Mouse (Mus musculus): ENCODE data around the gene Dgkq. TPM values are rescaled to one million over a fixed set of nuclear protein-coding genes. Genes with fewer than 3 reads are reported as not detected.

Gene Dgkq
- polyA plus RNA-seq, 1 experiment = 4.7 TPM

DNA sequence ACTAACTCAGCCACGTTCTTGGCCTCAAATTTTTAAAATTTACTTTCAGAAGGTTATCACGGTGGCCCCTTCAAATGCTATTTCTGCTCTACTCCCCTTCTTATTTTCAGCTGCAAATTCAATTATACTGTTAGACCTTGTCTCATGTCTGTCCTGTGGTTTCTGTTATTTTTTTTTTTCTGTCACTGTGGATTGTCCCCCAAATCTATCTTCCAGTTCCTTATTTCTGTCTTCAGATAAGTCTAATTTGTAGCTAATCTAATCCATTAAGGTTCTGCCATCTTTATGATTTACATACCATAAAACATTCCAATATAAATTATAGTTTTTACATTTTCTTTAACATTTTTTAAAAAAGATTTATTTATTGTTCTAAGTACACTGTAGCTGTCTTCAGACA is 2.1 kb downstream of the Dgkq start:
- no peak for TF ChIP-seq MAX (IDR thresholded peaks at IDR 0.05)
- Histone ChIP-seq H3ac (ENCODE audit: control insufficient read depth, insufficient read length, low read depth) (no peak overlapping the region), H3K36me3 (ENCODE audit: control insufficient read depth, insufficient read depth) (no peaks in the 10 kb centered on the region), H3K79me2 (ENCODE audit: control insufficient read depth, insufficient read depth) (no peaks in the 10 kb centered on the region), H3K4me3 (ENCODE audit: insufficient read depth, poor library complexity, severe bottlenecking) (no peak overlapping the region), H3K79me3 (ENCODE audit: low read depth) (no peaks in the 10 kb centered on the region), H3K27me3 (ENCODE audit: control insufficient read depth, insufficient read depth, insufficient read length) (no peaks in the 10 kb centered on the region)

DNA sequence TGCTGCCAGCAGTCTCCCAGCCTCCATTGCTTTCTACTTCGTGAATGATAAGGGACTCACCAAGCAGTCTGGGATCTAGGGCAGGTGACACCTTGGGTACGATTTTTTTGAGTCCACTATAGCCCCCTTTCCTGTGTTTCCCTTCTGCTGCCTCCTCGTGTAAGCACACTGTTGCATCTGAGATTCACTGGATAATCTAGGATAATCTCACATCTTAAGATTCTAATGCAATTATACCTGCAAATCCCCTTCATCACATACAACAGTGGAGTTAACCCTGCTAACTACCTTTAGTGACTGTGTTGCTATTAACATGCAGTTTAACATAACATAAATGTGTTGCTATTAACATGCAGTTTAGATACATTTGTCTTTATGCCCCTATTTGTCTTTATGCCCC is 4.4 kb downstream of the Dgkq start:
- H3K27me3 ChIP-seq (ENCODE audit: control insufficient read depth, insufficient read depth, insufficient read length) = no peaks in the 10 kb centered on the region
- no peaks in the 10 kb centered on the region for H3K36me3 ChIP-seq (ENCODE audit: control insufficient read depth, insufficient read depth)
- peaks cover 3% of the 10 kb centered on the region for H3K79me2 ChIP-seq (ENCODE audit: control insufficient read depth, insufficient read depth)
- TF ChIP-seq CTCF (IDR thresholded peaks at IDR 0.05; ENCODE audit: control insufficient read depth, insufficient read depth, insufficient read length) (no peak), MAX (IDR thresholded peaks at IDR 0.05) (no peak), MYOG (IDR thresholded peaks at IDR 0.05; ENCODE audit: control insufficient read depth, extremely low read depth, insufficient read length) (no peak), CEBPB (IDR thresholded peaks at IDR 0.05; ENCODE audit: low read depth) (no peak), USF1 (IDR thresholded peaks at IDR 0.05; ENCODE audit: low read depth) (no peak), MYOD1 (IDR thresholded peaks at IDR 0.05; ENCODE audit: control insufficient read depth, insufficient read length, low read depth) (no peak), FOSL1 (IDR thresholded peaks at IDR 0.05; ENCODE audit: insufficient read depth, low read length, poor library complexity, severe bottlenecking) (no peak)
- H3ac ChIP-seq (ENCODE audit: control insufficient read depth, insufficient read length, low read depth) = no peak overlapping the region
- H3K4me3 ChIP-seq (ENCODE audit: insufficient read depth, poor library complexity, severe bottlenecking) = no peak overlapping the region
- H3K79me3 ChIP-seq (ENCODE audit: low read depth) = peaks cover 2% of the 10 kb centered on the region

DNA sequence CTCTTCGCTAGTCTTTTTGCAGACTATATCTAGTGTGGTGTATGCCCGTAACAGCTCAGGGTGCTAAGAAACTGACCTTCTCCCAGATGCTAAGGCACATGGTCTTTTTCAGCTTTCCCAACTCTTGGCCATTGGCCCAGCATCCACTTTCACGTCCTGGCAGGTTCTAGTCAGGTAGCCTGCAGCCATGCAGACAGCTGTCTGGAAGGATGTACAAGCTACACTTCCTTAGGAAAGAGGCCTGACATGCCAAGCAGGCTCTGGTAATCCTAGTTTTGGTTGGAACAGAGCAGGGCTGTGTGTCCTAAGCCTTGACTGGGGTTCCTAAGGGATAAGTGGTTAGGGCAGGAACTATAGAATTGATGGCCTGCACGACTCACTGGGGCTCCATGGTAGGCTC is 6.7 kb downstream of the Dgkq start:
- Histone ChIP-seq H3K79me3 (ENCODE audit: low read depth) (peaks cover 4% of the 10 kb centered on the region), H3K36me3 (ENCODE audit: control insufficient read depth, insufficient read depth) (no peaks in the 10 kb centered on the region), H3ac (ENCODE audit: control insufficient read depth, insufficient read length, low read depth) (no peak overlapping the region), H3K4me3 (ENCODE audit: insufficient read depth, poor library complexity, severe bottlenecking) (no peak overlapping the region), H3K27me3 (ENCODE audit: control insufficient read depth, insufficient read depth, insufficient read length) (no peaks in the 10 kb centered on the region), H3K79me2 (ENCODE audit: control insufficient read depth, insufficient read depth) (peaks cover 13% of the 10 kb centered on the region)
- TF ChIP-seq MYOG (IDR thresholded peaks at IDR 0.05; ENCODE audit: control insufficient read depth, extremely low read depth, insufficient read length) (no peak), FOSL1 (IDR thresholded peaks at IDR 0.05; ENCODE audit: insufficient read depth, low read length, poor library complexity, severe bottlenecking) (no peak), MYOD1 (IDR thresholded peaks at IDR 0.05; ENCODE audit: control insufficient read depth, insufficient read length, low read depth) (no peak), USF1 (IDR thresholded peaks at IDR 0.05; ENCODE audit: low read depth) (no peak), MAX (IDR thresholded peaks at IDR 0.05) (no peak), CTCF (IDR thresholded peaks at IDR 0.05; ENCODE audit: control insufficient read depth, insufficient read depth, insufficient read length) (no peak), CEBPB (IDR thresholded peaks at IDR 0.05; ENCODE audit: low read depth) (no peak)

DNA sequence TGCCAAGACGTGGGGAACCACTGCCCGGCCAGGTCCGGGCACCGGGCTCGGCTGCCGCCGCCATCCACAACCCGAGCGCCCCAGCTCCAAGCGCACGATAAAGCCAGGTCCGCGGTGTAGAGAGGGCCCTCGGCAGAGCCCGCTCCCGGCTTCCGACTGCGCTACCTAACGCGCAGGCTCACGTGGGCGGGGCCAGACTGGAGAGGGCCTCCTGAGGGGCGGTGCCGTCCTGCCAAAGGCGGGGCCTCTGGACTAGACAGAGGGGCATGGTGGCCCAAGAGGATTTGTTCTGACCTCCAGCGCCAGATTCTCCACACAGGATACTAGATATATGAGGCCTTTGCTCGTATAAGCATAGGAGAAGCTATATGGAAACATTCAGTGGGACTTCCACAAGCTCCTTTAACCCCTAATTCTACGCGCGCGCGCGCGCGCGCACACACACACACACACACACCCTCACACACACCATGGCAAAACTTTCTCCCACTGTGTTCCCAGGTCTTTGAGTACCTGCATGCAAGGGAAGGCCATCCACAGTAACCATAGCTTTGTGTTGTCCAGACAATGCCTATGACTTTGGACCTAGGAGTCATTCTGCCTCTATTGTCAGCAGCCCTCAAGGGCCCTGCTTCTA is 8.7 kb downstream of the Dgkq start:
- H3K79me2 ChIP-seq (ENCODE audit: control insufficient read depth, insufficient read depth) = peaks cover 13% of the 10 kb centered on the region
- TF ChIP-seq FOSL1 (IDR thresholded peaks at IDR 0.05; ENCODE audit: insufficient read depth, low read length, poor library complexity, severe bottlenecking) (no peak), CEBPB (IDR thresholded peaks at IDR 0.05; ENCODE audit: low read depth) (no peak), MAX (IDR thresholded peaks at IDR 0.05) (no peak), USF1 (IDR thresholded peaks at IDR 0.05; ENCODE audit: low read depth) (no peak), MYOD1 (IDR thresholded peaks at IDR 0.05; ENCODE audit: control insufficient read depth, insufficient read length, low read depth) (no peak), CTCF (IDR thresholded peaks at IDR 0.05; ENCODE audit: control insufficient read depth, insufficient read depth, insufficient read length) (no peak), MYOG (IDR thresholded peaks at IDR 0.05; ENCODE audit: control insufficient read depth, extremely low read depth, insufficient read length) (no peak)
- peak overlapping the region; percentile 56 for H3K4me3 ChIP-seq (ENCODE audit: insufficient read depth, poor library complexity, severe bottlenecking)
- H3K27me3 ChIP-seq (ENCODE audit: control insufficient read depth, insufficient read depth, insufficient read length) = no peaks in the 10 kb centered on the region
- peaks cover 4% of the 10 kb centered on the region for H3K79me3 ChIP-seq (ENCODE audit: low read depth)
- H3K36me3 ChIP-seq (ENCODE audit: control insufficient read depth, insufficient read depth) = no peaks in the 10 kb centered on the region
- H3ac ChIP-seq (ENCODE audit: control insufficient read depth, insufficient read length, low read depth) = peak overlapping the region; percentile 53

DNA sequence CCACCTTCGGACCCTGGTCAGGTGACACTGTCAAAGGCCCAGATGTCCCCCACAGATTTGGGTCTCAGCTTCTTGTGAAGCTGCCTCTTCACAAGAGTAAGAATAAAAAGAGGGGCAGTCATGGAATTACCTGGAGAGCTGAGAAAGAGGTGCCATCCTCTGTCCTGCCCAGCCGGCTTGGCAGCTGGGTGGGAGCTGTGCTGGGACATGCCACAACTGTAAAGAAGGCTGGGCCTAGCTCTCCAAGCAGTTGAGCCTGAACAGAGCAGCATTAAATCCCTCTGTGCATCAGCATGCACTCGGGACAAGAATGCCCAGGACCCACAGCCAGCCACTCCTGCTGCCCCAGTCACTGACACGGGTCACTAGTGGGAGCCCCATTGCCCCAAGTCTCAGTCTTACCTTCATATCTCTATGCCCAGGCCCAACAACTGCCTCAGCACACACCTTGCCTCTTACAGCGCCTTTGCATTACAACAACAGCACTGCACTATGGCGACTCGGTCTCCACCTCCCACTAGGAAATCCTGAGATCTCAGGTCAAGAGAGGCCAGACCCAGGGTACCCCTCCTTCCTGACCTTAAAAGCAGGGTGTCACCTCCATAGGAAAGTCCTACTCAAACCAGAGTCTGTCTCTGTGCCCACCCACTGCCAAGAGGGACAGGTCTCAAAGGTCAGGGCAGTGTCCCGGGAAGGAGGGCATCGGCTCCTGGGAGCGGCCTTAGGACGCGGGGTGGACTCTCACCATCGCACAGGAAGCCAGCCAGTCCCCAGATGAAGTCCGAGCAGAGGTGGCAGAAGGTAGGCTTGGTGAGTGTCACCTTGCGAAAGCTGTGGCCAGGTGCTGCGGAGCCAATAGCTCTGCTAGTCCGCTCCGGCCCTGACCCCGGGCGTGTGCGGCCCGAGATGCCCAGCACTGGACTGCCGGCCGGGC is 9.5 kb downstream of the Dgkq start, which contains the start of gene Idua:
Gene Idua (plus strand): TSS at position 634 of the 934 bp plus-strand sequence.
- H3K4me3 ChIP-seq (ENCODE audit: insufficient read depth, poor library complexity, severe bottlenecking) = peak within 1 kb of the TSS; percentile 56
- peak within 1 kb of the TSS; percentile 53 for H3ac ChIP-seq (ENCODE audit: control insufficient read depth, insufficient read length, low read depth)
- no peaks in the 10 kb centered on the region for H3K27me3 ChIP-seq (ENCODE audit: control insufficient read depth, insufficient read depth, insufficient read length)
- H3K79me3 ChIP-seq (ENCODE audit: low read depth) = peaks cover 4% of the 10 kb centered on the region
- TF ChIP-seq CEBPB (IDR thresholded peaks at IDR 0.05; ENCODE audit: low read depth) (no peak), MYOG (IDR thresholded peaks at IDR 0.05; ENCODE audit: control insufficient read depth, extremely low read depth, insufficient read length) (no peak), CTCF (IDR thresholded peaks at IDR 0.05; ENCODE audit: control insufficient read depth, insufficient read depth, insufficient read length) (no peak), MAX (IDR thresholded peaks at IDR 0.05) (no peak), USF1 (IDR thresholded peaks at IDR 0.05; ENCODE audit: low read depth) (no peak), MYOD1 (IDR thresholded peaks at IDR 0.05; ENCODE audit: control insufficient read depth, insufficient read length, low read depth) (no peak), FOSL1 (IDR thresholded peaks at IDR 0.05; ENCODE audit: insufficient read depth, low read length, poor library complexity, severe bottlenecking) (no peak)
- H3K36me3 ChIP-seq (ENCODE audit: control insufficient read depth, insufficient read depth) = peaks cover 4% of the 10 kb centered on the region
- peaks cover 13% of the 10 kb centered on the region for H3K79me2 ChIP-seq (ENCODE audit: control insufficient read depth, insufficient read depth)
